Mouse (Mus musculus): ENCODE measurements around the gene H2-Q1. TPM values are rescaled to one million over a fixed set of nuclear protein-coding genes. Genes with fewer than 3 reads are reported as not detected.
"Not testable (repeated sequence)": the region's sequence is repeated elsewhere in the genome, so short reads cannot be mapped to it uniquely, and the experiment has no call there.

H2-Q1 gene
- polyA plus RNA-seq (2012; ENCODE audit: insufficient read depth, insufficient read length, missing spikeins): 0.40 TPM in 1 of 2 replicates, not detected in the other

GRCm38 (mm10) chr17:35320327-35321081 is at the start of gene H2-Q1:
TSS of gene H2-Q1 (plus strand) at chr17:35320405.
- no peak within 1 kb of the TSS for H3K27ac ChIP-seq (replicated peaks; ENCODE audit: low read depth, low read length)
- H3K4me3 ChIP-seq (ENCODE audit: insufficient read depth, low read depth, low read length): peak within 1 kb of the TSS; percentile 22
- H3K4me1 ChIP-seq (ENCODE audit: control insufficient read depth, insufficient read depth, insufficient read length, low read length): no peaks in the 10 kb centered on the region

DNA sequence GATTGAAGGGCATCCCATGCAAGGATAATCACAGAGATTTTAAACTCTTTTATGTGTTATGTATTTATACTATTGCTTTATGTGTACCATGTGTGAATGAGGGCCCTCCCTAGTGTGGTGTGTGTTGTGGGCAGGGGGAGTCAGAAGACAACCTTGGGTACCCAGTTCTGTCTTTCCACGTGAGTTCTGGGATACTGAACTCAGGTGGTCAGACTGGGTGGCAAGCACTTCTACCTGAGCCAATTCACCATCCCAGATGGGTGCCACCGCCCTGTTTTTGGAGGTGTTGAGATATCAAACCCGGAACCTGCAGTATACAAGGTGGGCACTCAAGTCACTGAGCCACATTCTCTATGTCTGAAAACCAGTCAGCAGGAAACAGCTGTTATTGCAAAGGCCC is 48.0 kb upstream of the H2-Q1 start:
- no peak overlapping the region for H3K27ac ChIP-seq (replicated peaks; ENCODE audit: low read depth, low read length)
- no peak overlapping the region for H3K4me3 ChIP-seq (ENCODE audit: insufficient read depth, low read depth, low read length)
- H3K4me1 ChIP-seq (ENCODE audit: control insufficient read depth, insufficient read depth, insufficient read length, low read length): no peaks in the 10 kb centered on the region

DNA sequence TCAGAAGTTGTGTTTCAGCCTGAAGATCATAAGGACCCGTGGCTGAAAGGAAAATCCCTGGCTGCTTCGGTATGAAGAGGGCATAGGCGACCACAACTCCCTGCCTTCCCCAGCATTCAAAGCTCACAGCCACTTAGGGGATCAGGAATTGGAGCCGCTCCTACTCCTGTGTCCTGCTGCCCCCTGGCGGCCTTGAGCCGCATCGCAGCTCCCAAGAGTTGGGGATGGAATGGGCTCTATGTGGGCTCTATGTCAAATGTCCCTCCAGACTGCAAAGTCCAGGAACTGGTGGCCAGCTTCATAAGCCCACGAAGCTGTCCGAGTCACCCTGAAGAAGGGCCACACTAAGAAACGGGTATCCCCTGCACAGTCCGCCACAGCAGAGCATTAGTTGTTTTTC is 45.4 kb upstream of the H2-Q1 start:
- no peak overlapping the region for H3K27ac ChIP-seq (replicated peaks; ENCODE audit: low read depth, low read length)
- no peaks in the 10 kb centered on the region for H3K4me1 ChIP-seq (ENCODE audit: control insufficient read depth, insufficient read depth, insufficient read length, low read length)
- H3K4me3 ChIP-seq (ENCODE audit: insufficient read depth, low read depth, low read length): no peak overlapping the region

GRCm38 (mm10) chr17:35276304-35276864 is 43.8 kb upstream of the H2-Q1 start:
- Histone ChIP-seq H3K4me3 (ENCODE audit: insufficient read depth, low read depth, low read length) (no peak overlapping the region), H3K4me1 (ENCODE audit: control insufficient read depth, insufficient read depth, insufficient read length, low read length) (no peaks in the 10 kb centered on the region), H3K27ac (replicated peaks; ENCODE audit: low read depth, low read length) (no peak overlapping the region)

GRCm38 (mm10) chr17:35278049-35278448 is 42.2 kb upstream of the H2-Q1 start:
- Histone ChIP-seq H3K4me3 (ENCODE audit: insufficient read depth, low read depth, low read length) (no peak overlapping the region), H3K4me1 (ENCODE audit: control insufficient read depth, insufficient read depth, insufficient read length, low read length) (no peaks in the 10 kb centered on the region), H3K27ac (replicated peaks; ENCODE audit: low read depth, low read length) (no peak overlapping the region)

- no peaks in the 10 kb centered on the region for H3K4me1 ChIP-seq (ENCODE audit: control insufficient read depth, insufficient read depth, insufficient read length, low read length)
- no peak overlapping the region for H3K4me3 ChIP-seq (ENCODE audit: insufficient read depth, low read depth, low read length)
- no peak overlapping the region for H3K27ac ChIP-seq (replicated peaks; ENCODE audit: low read depth, low read length)
Measured at GRCm38 (mm10) chr17:35278957-35279688, 41.1 kb upstream of the H2-Q1 start.

- no peaks in the 10 kb centered on the region for H3K4me1 ChIP-seq (ENCODE audit: control insufficient read depth, insufficient read depth, insufficient read length, low read length)
- no peak overlapping the region for H3K4me3 ChIP-seq (ENCODE audit: insufficient read depth, low read depth, low read length)
- no peak overlapping the region for H3K27ac ChIP-seq (replicated peaks; ENCODE audit: low read depth, low read length)
Measured at GRCm38 (mm10) chr17:35280276-35280675, 39.9 kb upstream of the H2-Q1 start.

- H3K4me3 ChIP-seq (ENCODE audit: insufficient read depth, low read depth, low read length): no peak overlapping the region
- no peak overlapping the region for H3K27ac ChIP-seq (replicated peaks; ENCODE audit: low read depth, low read length)
- H3K4me1 ChIP-seq (ENCODE audit: control insufficient read depth, insufficient read depth, insufficient read length, low read length): no peaks in the 10 kb centered on the region
Measured at GRCm38 (mm10) chr17:35285431-35285830, 34.8 kb upstream of the H2-Q1 start.

GRCm38 (mm10) chr17:35295796-35296195 is 24.4 kb upstream of the H2-Q1 start:
- not testable (repeated sequence) for H3K27ac ChIP-seq (replicated peaks; ENCODE audit: low read depth, low read length); H3K4me3 ChIP-seq (ENCODE audit: insufficient read depth, low read depth, low read length); H3K4me1 ChIP-seq (ENCODE audit: control insufficient read depth, insufficient read depth, insufficient read length, low read length)

- not testable (repeated sequence) for H3K4me1 ChIP-seq (ENCODE audit: control insufficient read depth, insufficient read depth, insufficient read length, low read length); H3K27ac ChIP-seq (replicated peaks; ENCODE audit: low read depth, low read length); H3K4me3 ChIP-seq (ENCODE audit: insufficient read depth, low read depth, low read length)
Measured at GRCm38 (mm10) chr17:35300261-35300945, 19.8 kb upstream of the H2-Q1 start.

DNA sequence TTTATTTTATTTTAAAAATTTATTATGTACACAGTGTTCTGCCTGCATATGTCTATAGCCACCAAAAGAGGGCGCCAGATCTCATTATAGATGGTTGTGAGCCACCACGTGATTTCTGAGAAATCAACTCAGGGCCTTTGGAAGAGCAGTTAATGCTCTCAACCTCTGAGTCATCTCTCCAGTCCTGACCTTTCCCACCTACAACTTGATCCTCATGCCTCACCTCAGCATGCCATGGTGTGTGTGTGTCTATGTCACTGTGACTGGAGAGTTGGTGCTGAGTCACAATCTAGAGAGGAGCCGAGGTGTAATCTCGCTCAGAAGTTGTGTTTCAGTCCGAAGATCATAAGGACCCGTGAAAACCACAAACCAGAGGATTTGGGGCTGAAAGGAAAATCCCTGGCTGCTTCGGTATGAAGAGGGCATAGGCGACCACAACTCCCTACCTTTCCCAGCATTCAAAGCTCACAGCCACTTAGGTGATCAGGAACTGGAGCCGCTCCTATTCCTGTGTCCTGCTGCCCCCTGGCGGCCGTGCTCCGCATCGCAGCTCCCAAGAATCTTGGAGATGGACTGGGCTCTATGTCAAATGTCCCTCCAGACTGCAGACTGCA is 18.5 kb upstream of the H2-Q1 start:
- 0 out of 2 replicates have a peak overlapping the region, but pooled peaks have one; percentile 2 for H3K4me3 ChIP-seq (ENCODE audit: insufficient read depth, low read depth, low read length)
- no peaks in the 10 kb centered on the region for H3K4me1 ChIP-seq (ENCODE audit: control insufficient read depth, insufficient read depth, insufficient read length, low read length)
- H3K27ac ChIP-seq (replicated peaks; ENCODE audit: low read depth, low read length): no peak overlapping the region

DNA sequence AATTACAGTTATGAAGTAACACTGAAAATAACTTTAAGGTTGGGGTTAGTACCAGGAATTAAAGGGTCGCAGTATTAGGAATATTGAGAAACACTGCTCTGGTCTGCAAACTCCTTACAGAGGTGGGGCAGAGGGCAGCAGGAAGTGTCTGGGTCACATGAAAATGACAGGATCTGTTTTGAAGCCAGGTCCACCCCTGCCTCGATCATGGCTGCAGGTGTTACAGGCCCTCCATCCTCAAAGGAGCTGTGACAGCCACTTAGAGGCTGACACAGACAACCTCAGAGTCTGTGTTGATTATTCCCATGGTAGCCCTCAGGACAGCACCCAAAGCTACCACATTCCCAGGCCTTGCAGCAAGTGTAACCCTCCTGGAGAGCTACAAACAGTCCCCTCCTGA is 16.9 kb upstream of the H2-Q1 start:
- H3K4me1 ChIP-seq (ENCODE audit: control insufficient read depth, insufficient read depth, insufficient read length, low read length): no peaks in the 10 kb centered on the region
- H3K4me3 ChIP-seq (ENCODE audit: insufficient read depth, low read depth, low read length): no peak overlapping the region
- no peak overlapping the region for H3K27ac ChIP-seq (replicated peaks; ENCODE audit: low read depth, low read length)

- Histone ChIP-seq H3K4me1 (ENCODE audit: control insufficient read depth, insufficient read depth, insufficient read length, low read length) (no peaks in the 10 kb centered on the region), H3K4me3 (ENCODE audit: insufficient read depth, low read depth, low read length) (no peak overlapping the region), H3K27ac (replicated peaks; ENCODE audit: low read depth, low read length) (no peak overlapping the region)
Measured at GRCm38 (mm10) chr17:35303756-35304350, 16.4 kb upstream of the H2-Q1 start.

DNA sequence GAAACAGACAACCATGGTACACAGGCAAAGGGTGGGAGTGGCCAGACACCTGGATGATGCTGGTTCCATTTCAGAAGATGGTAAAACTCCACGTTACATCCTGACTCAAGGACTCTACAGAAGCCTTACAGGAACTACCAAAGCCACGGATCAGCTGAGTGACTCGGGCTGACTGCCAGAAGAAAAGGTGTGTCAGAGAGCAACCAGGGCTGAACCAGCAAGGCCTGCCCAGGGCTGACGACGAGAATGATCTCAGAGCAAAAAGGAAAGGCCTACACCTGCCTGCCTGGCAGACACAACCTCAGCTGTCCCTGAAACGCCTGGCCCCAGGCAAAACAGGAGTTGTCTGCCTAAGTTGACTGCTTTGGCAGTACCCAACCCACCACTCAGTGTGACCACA is 15.7 kb upstream of the H2-Q1 start:
- Histone ChIP-seq H3K4me1 (ENCODE audit: control insufficient read depth, insufficient read depth, insufficient read length, low read length) (no peaks in the 10 kb centered on the region), H3K27ac (replicated peaks; ENCODE audit: low read depth, low read length) (no peak overlapping the region), H3K4me3 (ENCODE audit: insufficient read depth, low read depth, low read length) (no peak overlapping the region)

Measured in brown adipose tissue, adult 24 weeks (tissue).